Mouse (Mus musculus) adrenal gland, postnatal 14 days (tissue): ENCODE data around the gene Pik3cb. TPM values are rescaled to one million over a fixed set of nuclear protein-coding genes. Genes with fewer than 3 reads are reported as not detected.

Source experiments
- DNase-seq: peaks from one replicate; pipeline ENCODE4 v3.0.0; 2021; ENCODE audit warnings: mixed read lengths
- total RNA-seq: library from RNA; stranded (reverse); gene quantifications from 2 replicates; pipeline ENCODE4 v1.2.3, GENCODE M21; 2021

Pik3cb gene
- total RNA-seq, 1 experiment from 2014 or later, result 12.1 TPM

DNA sequence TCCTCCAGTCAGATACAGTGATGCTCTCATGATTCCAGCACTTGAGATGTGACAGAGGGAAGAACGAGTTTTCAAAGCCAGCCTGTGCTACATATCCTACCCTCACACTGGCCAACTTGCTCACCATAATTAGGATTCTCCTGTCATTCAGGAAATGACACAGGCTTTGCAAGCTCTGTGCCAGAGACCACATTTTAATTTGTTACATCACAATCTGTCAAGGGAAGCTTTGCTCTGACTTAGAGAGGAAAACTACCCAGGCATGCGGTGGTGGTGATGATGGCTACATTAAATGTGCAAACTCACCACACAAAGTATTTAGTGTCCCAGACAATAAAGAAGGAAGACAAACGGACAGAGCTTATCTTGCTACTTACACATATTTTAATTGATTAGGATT lies 59.1 kb downstream of the Pik3cb start:
- no peak for DNase-seq

GRCm38 (mm10) chr9:99080657-99081056 lies 59.8 kb downstream of the Pik3cb start:
- no peak for DNase-seq

- DNase-seq, result no peak
Measured at GRCm38 (mm10) chr9:99074462-99074861, 66.0 kb downstream of the Pik3cb start.

DNA sequence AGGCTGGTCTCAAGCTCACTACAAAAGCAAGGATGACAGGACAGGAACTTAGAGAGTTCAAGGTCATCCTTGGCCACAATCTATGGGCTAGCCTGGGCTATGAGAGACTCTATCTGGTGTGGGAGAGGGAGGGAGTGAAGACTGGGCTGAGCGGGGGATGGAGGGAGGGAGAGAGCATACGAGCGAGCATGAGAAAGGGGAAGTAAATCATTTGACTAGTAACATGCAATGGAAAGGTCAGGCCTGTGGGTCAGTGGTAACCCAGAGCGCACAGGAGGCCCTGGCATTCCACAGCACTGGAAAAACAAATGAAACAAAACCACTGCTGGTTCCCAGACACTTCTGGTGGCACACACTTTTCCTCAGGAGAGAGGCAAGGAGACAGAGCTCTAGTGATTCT lies 67.9 kb downstream of the Pik3cb start:
- no peak for DNase-seq

GRCm38 (mm10) chr9:99065311-99065710 lies 75.1 kb downstream of the Pik3cb start:
- DNase-seq, result no peak

- DNase-seq, result no peak
Measured at GRCm38 (mm10) chr9:99064216-99064615, 76.2 kb downstream of the Pik3cb start.

DNA sequence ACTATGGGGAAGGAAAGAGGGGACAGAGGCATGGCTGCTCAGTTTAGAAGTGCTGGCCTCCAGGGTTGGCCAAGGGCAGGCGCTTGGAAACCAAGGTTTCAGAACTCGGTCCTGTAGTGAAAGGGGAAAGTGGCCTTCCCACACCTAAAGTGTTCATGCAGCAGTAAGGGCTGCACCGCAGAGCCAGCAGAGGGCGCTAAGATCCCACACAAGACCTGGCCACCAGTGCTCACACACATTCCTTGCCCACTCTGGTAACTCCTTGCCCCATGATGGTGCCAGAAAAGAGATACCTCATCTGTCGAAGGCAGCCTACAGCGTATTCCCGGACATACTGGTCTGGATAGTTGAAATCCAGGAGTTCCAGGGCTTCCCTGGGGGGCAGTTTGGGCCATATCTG lies 77.9 kb downstream of the Pik3cb start:
- DNase-seq, result peak; percentile 88

- DNase-seq, result no peak
Measured at GRCm38 (mm10) chr9:99057751-99058150, 82.7 kb downstream of the Pik3cb start.

DNA sequence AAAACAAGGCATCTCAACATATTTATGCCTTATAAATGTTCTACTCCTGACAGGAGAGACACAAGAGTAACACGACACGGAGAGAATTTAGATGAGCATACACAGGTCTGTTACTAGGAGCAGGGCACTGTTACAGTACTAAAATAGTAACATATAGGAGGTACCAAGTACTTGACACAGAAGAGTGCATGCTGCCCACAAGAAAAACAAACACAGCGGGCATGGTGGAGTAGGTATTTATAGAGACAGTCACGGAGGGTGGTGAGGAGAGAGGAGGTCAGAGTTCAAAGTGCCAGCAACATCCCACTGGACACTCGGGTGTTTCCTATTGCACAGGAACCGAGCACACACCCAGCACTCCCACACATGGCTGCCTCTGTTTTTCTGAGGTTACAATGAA lies 90.7 kb downstream of the Pik3cb start:
- no peak for DNase-seq

GRCm38 (mm10) chr9:99048724-99049250 lies 91.6 kb downstream of the Pik3cb start:
- peak; percentile 51 for DNase-seq

DNA sequence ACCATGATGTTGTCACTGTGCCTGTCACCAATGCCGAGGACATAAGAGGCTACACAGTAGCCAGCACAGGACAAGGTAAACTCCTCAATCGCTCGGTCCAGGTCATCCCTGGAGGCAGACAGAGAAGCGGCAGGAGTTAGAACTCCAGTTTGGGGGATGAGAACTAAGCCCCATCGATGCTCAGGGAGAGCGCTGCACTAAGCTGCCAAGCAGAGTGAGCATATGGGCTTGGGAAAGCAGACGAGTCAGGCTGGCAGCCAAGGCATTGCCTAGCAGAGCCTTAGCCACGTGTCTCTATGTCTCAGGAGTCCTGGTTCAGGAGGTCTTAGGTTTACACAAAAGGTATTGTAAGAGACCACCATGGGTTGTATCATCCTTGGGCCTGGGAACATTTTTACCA lies 95.7 kb downstream of the Pik3cb start:
- no peak for DNase-seq

GRCm38 (mm10) chr9:99042641-99043040 lies 97.8 kb downstream of the Pik3cb start:
- no peak for DNase-seq

DNA sequence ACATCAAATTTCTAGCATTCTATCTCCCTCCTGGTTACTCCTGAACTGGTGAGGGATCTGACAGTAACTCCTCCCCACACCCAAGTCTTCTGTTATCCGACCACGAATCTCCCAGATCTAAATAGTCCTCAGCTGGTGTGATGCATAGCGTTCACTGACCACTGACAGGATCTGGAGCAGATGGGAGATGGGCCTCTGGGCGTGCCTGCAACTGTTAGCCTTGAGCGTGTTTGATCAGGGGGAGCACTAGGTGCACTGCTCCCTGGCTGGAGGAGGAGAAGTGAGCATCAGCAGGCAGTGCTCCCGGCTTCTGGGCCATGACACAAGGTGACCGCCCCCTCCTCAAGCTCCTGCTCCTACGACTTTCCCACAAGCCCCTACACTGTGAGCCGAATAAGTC lies 98.4 kb downstream of the Pik3cb start:
- DNase-seq, result no peak

DNA sequence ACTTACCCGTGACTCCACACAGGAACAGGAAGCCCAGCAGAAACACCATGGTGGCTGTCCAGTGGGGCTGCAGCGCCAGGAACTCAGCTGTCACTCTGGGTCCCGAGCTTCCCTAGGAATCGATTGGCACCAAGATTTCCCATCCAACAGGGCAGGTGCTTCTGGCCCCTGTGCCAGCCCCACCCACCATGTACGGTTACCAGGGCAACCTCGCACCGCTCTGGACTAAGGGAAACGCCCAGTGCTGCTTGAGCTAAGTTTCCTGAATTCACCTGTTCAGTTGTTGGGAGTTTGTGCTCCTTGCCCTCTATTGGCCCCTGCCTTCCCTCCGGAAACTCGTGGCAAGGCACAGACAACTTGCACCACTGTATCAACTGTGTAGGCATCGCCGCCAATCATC lies 104.8 kb downstream of the Pik3cb start, which contains the start of gene Gm1123:
Gm1123 (minus strand) TSS at position 141 of the 400 bp plus-strand sequence.
- DNase-seq, result no peak

DNA sequence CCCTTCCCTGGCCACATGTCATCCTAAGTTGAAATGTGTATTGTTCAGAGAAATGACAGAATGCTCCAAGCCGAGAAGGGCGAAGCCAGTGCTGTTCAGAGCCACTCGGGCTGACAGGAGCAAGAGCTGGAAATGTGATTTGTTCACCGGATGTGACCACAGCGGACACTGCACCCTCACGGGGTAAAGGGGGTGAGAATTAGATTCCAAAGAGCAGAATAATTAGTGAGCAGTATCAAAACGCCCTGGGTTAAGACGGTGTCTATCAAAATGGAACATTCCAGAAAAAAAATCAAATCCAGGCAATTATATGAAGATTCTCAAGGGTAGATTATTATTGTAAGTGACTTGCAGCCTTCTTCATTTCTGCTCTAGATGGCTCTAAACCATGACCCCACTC lies 106.3 kb downstream of the Pik3cb start:
- no peak for DNase-seq

DNA sequence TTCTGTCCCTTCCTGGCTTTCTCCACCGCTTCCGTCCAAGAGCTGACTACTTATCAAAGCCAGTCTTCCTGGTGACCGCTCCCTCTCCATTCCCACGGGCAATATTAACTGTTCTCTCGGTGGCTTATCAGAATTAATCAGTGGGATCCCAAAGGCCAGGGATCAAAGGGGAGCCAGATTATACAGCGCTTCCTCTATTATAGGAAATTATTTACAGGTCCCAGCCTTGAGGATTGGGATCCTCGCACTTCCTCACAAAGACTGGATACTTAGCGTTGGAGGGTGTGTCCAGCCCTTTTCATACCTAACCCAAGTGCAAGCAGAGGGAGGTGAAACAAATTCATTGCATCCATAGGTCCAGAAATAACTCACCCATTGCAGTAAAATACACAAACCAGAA lies 108.4 kb downstream of the Pik3cb start:
- no peak for DNase-seq

GRCm38 (mm10) chr9:99021751-99022150 lies 118.7 kb downstream of the Pik3cb start:
- no peak for DNase-seq

DNA sequence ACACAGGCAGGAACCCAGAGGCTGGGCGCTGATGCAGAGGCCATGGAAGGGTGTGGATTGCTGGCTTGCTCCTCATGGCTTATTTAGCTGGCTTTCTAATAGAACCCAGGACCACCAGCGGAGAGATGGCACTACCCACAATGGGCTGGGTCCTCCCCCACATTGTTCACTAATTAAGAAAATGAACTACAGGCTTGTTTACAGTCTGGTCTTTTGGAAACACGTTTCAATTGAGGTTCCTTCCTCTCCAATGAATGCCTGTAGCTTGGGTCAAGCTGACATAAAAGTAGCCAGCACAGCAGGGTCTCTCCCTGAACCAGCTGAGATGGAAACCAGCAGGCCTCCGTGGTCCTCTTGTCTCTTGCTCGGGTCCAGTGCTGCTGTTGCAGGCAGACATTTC lies 119.3 kb downstream of the Pik3cb start:
- DNase-seq, result no peak

GRCm38 (mm10) chr9:99017679-99018078 lies 122.7 kb downstream of the Pik3cb start:
- no peak for DNase-seq

DNA sequence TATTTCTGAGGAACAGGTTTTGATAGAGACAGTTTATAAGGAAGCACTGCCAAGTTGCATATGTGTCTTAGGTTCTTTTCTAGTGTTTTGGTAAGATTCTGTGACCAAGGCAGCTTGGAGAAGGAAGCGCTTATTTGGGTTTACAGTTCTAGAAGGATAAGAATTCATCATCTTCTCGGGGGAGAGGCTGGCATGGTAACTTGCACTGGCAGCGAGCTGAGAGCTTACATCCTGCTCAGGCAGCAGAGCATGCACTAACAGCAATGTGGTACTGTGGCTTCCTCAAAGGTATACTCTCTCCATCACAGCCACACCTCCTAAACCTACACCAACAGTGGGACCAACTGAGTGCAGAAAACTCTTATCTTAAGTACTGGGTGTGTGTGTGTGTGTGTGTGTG lies 123.7 kb downstream of the Pik3cb start:
- no peak for DNase-seq

GRCm38 (mm10) chr9:99016301-99016700 lies 124.1 kb downstream of the Pik3cb start:
- peak; percentile 36 for DNase-seq

DNA sequence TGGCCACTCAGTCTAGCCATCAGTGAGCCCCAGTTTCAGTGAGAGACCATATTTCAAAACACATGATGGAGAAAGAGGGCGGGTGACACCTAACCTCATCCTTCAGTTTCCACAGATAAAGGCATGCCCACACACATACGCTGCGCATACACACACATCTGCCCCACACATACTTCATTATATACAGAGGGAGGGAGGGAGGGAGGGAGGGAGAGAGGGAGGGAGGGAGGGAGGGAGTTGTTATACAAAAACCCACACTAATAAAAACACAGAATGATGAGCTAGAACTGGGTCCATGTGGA lies 130.6 kb downstream of the Pik3cb start:
- DNase-seq, result no peak

DNA sequence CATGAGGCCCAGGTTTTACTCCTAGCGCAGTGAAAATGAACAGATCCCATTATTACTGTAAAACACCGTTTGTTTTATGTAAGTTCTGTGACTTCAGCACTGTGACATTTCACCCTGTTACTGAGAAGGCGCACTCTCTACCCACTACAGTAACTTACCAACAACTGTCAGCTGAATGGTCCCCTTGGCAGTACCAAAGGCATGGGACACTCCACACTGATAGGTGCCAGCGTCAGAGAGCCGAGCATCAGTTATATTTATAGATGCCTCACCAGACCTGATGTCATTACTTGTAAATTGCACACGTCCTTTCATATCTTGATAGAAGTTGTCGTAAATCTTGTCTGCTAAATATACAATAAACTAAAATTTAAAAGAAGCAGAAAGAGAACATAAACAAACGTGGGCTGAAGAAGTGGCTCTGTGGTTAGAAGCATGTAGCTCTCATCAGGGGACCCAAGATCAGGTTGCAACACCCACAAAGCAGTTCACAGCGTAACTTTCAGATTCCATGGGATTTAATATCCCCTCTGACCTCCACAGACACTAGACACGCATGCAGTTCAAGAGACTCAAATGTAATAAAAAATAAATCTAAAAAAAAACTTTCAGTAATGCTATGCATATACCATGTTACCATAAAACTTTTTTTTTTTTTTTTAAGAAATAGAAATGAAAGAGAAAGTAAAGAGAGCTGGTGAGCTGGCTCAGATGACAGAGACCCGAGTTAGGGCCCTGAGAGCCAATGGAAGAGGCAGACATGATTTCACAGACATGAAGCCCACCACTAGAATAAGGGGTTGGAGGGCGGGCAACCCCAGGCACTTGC lies 131.1 kb downstream of the Pik3cb start:
- no peak for DNase-seq

DNA sequence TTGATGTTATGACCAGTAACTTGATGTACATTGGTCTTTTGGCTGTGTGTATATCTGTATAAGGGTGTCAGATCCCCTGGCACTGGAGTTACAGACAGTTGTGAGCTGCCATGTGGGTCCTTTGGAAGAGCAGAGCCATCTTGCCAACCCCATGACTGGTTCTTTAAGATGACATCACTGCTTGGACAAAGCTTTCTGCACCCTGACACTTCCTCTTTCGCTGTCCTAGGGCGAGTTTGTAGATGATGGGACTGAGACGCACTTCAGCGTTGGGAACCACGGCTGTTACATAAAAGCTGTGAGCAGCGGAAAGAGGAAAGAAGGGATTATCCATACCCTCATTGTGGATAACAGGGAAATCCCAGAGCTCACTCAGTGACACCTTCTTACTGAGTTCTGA lies 139.1 kb downstream of the Pik3cb start:
- DNase-seq, result no peak
